Mouse (Mus musculus) limb, embryonic 11.5 days (tissue): ENCODE measurements around the gene Ndufb6. TPM values are rescaled to one million over a fixed set of nuclear protein-coding genes. Genes with fewer than 3 reads are reported as not detected.
"Not testable (repeated sequence)": the region's sequence is repeated elsewhere in the genome, so short reads cannot be mapped to it uniquely, and the experiment has no call there.

Experiments used
- ATAC-seq: fragments of 200-750 bp; cut with Nextera tagmentation; 2 replicates; pipeline ENCODE4 v1.8.0; 2017; ENCODE audit warnings: low read depth; ENCODE audit not compliant: insufficient number of reproducible peaks, low FRiP score, low TSS enrichment
- DNase-seq: peaks from one replicate; pipeline ENCODE4 v3.0.0-alpha.2; 2015; ENCODE audit warnings: low spot score
- H3K27ac ChIP-seq: fragments of 300-500 bp; sonication (generic); replicated peaks from 2 replicates; pipeline ENCODE4 v1.5.1; 2014; ENCODE audit warnings: low read depth, mild to moderate bottlenecking, low read length
- H3K27me3 ChIP-seq: fragments of 300-500 bp; sonication (generic); 2 replicates; pipeline ENCODE4 v1.6.1; 2014; ENCODE audit warnings: mild to moderate bottlenecking, low read length, mixed read lengths; ENCODE audit not compliant: control insufficient read depth, insufficient read depth
- H3K36me3 ChIP-seq: fragments of 300-500 bp; sonication (generic); 2 replicates; pipeline ENCODE4 v1.6.1; 2014; ENCODE audit warnings: mild to moderate bottlenecking, low read length, moderate library complexity, mixed read lengths; ENCODE audit not compliant: control insufficient read depth, insufficient read depth
- H3K4me1 ChIP-seq: fragments of 300-500 bp; sonication (generic); 2 replicates; pipeline ENCODE4 v1.6.1; 2014; ENCODE audit warnings: low read length, mixed read lengths; ENCODE audit not compliant: control insufficient read depth, insufficient read depth
- H3K4me2 ChIP-seq: fragments of 300-500 bp; sonication (generic); 2 replicates; pipeline ENCODE4 v1.6.1; 2014; ENCODE audit warnings: low read depth, mild to moderate bottlenecking, moderate library complexity; ENCODE audit not compliant: severe bottlenecking
- H3K4me3 ChIP-seq: fragments of 300-500 bp; sonication (generic); 2 replicates; pipeline ENCODE4 v1.5.1; 2014; ENCODE audit warnings: low read depth, low read length
- H3K9ac ChIP-seq: fragments of 300-500 bp; sonication (generic); 2 replicates; pipeline ENCODE4 v1.6.1; 2014; ENCODE audit warnings: mild to moderate bottlenecking, low read length
- H3K9me3 ChIP-seq: fragments of 300-500 bp; sonication (generic); 2 replicates; pipeline ENCODE4 v1.6.1; 2016; ENCODE audit warnings: low read length; ENCODE audit not compliant: control insufficient read depth
- WGBS: fragments of 180-500 bp; shearing (Covaris S2); extraction: QIAGEN DNeasy Blood & Tissue Kit; methylation state at CpG from one replicate; pipeline ENCODE4 v1.1.7; 2014; 5-methylcytosine and 5-hydroxymethylcytosine counted together
- polyA plus RNA-seq: library from polyadenylated mRNA; unstranded; fragments of >200 nt; fragmentation: Nextera tagmentation; extraction: Ambion mirVana; gene quantifications from 2 replicates; pipeline ENCODE4 v1.2.1, GENCODE M21; 2014

Ndufb6 gene
- polyA plus RNA-seq, 1 experiment from 2014 or later, result 304 TPM

- Histone ChIP-seq H3K9ac (no peak overlapping the region), H3K36me3 (no peaks in the 10 kb centered on the region), H3K27me3 (no peaks in the 10 kb centered on the region), H3K4me3 (no peak overlapping the region), H3K9me3 (no peaks in the 10 kb centered on the region), H3K27ac (no peak overlapping the region), H3K4me1 (no peaks in the 10 kb centered on the region), H3K4me2 (no peak overlapping the region)
- WGBS, result 81% methylated on average over 10 of the region's 10 CpGs
- DNase-seq (no peak), ATAC-seq (no peak)
Observed at GRCm38 (mm10) chr4:40302445-40303125, 23.4 kb upstream of the Ndufb6 start.

- H3K27me3 ChIP-seq, result no peaks in the 10 kb centered on the region
- H3K36me3 ChIP-seq, result no peaks in the 10 kb centered on the region
- no peaks in the 10 kb centered on the region for H3K9me3 ChIP-seq
- 15% methylated on average over 16 of the region's 16 CpGs for WGBS
- H3K4me1 ChIP-seq, result no peaks in the 10 kb centered on the region
- no peak overlapping the region for H3K4me3 ChIP-seq
- no peak overlapping the region for H3K27ac ChIP-seq
- peak; percentile 86 for DNase-seq
- ATAC-seq, result peak; percentile 80
- H3K9ac ChIP-seq, result no peak overlapping the region
- no peak overlapping the region for H3K4me2 ChIP-seq
Observed at GRCm38 (mm10) chr4:40301076-40301789, 22.0 kb upstream of the Ndufb6 start.

GRCm38 (mm10) chr4:40299169-40299568, 19.9 kb upstream of the Ndufb6 start:
- H3K27ac ChIP-seq, result no peak overlapping the region
- H3K4me3 ChIP-seq, result no peak overlapping the region
- ATAC-seq, result no peak
- no peak for DNase-seq
- H3K9ac ChIP-seq, result no peak overlapping the region
- WGBS, result 87% methylated on average over 5 of the region's 5 CpGs
- H3K9me3 ChIP-seq, result no peaks in the 10 kb centered on the region
- H3K36me3 ChIP-seq, result no peaks in the 10 kb centered on the region
- no peaks in the 10 kb centered on the region for H3K27me3 ChIP-seq
- H3K4me2 ChIP-seq, result no peak overlapping the region
- H3K4me1 ChIP-seq, result no peaks in the 10 kb centered on the region

- not testable (repeated sequence) for H3K4me3 ChIP-seq, H3K9ac ChIP-seq, H3K4me2 ChIP-seq, ATAC-seq, H3K27ac ChIP-seq, H3K36me3 ChIP-seq, DNase-seq, H3K4me1 ChIP-seq, H3K9me3 ChIP-seq, H3K27me3 ChIP-seq
- 91% methylated on average over 11 of the region's 11 CpGs for WGBS
Observed at GRCm38 (mm10) chr4:40291511-40291910, 12.3 kb upstream of the Ndufb6 start.

GRCm38 (mm10) chr4:40289046-40289445, 9.8 kb upstream of the Ndufb6 start:
- no peaks in the 10 kb centered on the region for H3K4me1 ChIP-seq

GRCm38 (mm10) chr4:40287415-40287814, 8.2 kb upstream of the Ndufb6 start:
- Histone ChIP-seq H3K27ac (no peak overlapping the region), H3K4me2 (no peak overlapping the region), H3K27me3 (no peaks in the 10 kb centered on the region), H3K9me3 (no peaks in the 10 kb centered on the region), H3K36me3 (no peaks in the 10 kb centered on the region), H3K4me1 (no peaks in the 10 kb centered on the region), H3K9ac (no peak overlapping the region), H3K4me3 (no peak overlapping the region)
- no peak for DNase-seq
- WGBS, result 81% methylated on average over 6 of the region's 6 CpGs
- no peak for ATAC-seq

More at GRCm38 (mm10) chr4:40289046-40289445, 9.8 kb upstream of the Ndufb6 start:
- H3K9ac ChIP-seq, result no peak overlapping the region
- no peak overlapping the region for H3K27ac ChIP-seq
- H3K9me3 ChIP-seq, result no peaks in the 10 kb centered on the region
- H3K4me3 ChIP-seq, result no peak overlapping the region
- DNase-seq, result no peak
- ATAC-seq, result no peak
- no peaks in the 10 kb centered on the region for H3K36me3 ChIP-seq
- H3K27me3 ChIP-seq, result no peaks in the 10 kb centered on the region
- H3K4me2 ChIP-seq, result no peak overlapping the region
- 93% methylated on average over 2 of the region's 2 CpGs for WGBS

GRCm38 (mm10) chr4:40285582-40285981, 6.4 kb upstream of the Ndufb6 start:
- Histone ChIP-seq H3K9me3 (no peaks in the 10 kb centered on the region), H3K9ac (no peak overlapping the region), H3K27ac (no peak overlapping the region), H3K4me3 (no peak overlapping the region), H3K27me3 (no peaks in the 10 kb centered on the region), H3K4me1 (no peaks in the 10 kb centered on the region), H3K4me2 (no peak overlapping the region), H3K36me3 (no peaks in the 10 kb centered on the region)
- WGBS, result 24% methylated on average over 4 of the region's 4 CpGs
- ATAC-seq (no peak), DNase-seq (peak; percentile 79)

GRCm38 (mm10) chr4:40278880-40279275, 343 bp downstream of the Ndufb6 start:
- Histone ChIP-seq H3K4me2 (peak overlapping the region; percentile 87), H3K36me3 (no peaks in the 10 kb centered on the region), H3K4me1 (peaks cover 2% of the 10 kb centered on the region; the same call in 1 of the 2 replicates), H3K27ac (no peak overlapping the region), H3K9me3 (no peaks in the 10 kb centered on the region), H3K27me3 (no peaks in the 10 kb centered on the region), H3K9ac (peak overlapping the region; percentile 70), H3K4me3 (peak overlapping the region; percentile 87)
- no peak for DNase-seq
- 1% methylated on average over 21 of the region's 21 CpGs for WGBS
- ATAC-seq, result peak; percentile 72
